Comparison of ENCODE assay signal across 23 mouse cellular contexts in the genomic region with DNA sequence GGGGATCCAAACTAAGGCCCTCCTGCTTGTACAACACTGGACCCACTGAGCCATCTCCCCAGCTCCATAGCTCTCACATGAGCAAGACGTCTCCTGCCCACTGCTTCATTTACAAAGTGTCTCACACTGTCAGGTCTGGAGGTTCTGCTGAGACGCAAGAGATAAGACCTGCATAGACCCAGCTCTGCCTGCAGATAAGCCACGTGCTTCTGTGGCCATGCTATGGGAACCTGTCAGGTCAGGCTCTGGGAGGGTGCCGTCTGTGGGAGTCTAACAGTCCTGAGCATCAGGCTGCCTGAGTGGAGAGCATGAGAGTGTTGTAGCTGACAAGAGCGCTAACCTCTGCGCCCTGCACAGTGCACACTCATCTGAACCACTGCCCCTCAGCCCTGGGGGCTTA. TPM values are rescaled to one million over a fixed set of nuclear protein-coding genes. Genes with fewer than 3 reads are reported as not detected.
A peak's percentile ranks its signal among the peaks of the same experiment; 100 is the strongest.
DNase-seq lines count a peak whose midpoint lies in the region; ATAC-seq and TF ChIP-seq lines count a peak whose summit lies in the region.
"Had no signal": no experiment of that assay in that cellular context is flagged by ENCODE, and none has a peak within 500 bp of the region (broad histone marks: within the 10 kb centered on the region; RNA-seq: fewer than 3 reads in every experiment).

No protein-coding gene starts in this region.

- H3K9me3 ChIP-seq in liver, embryonic 11.5 days (ENCODE audit: control insufficient read depth, low read length), result no peaks in the 10 kb centered on the region
- H3K9me3 ChIP-seq in liver, embryonic 15.5 days (replicated peaks), result no peaks in the 10 kb centered on the region
- H3K9me3 ChIP-seq in stomach, postnatal 0 days (ENCODE audit: control insufficient read depth, low read length), result no peaks in the 10 kb centered on the region
- H3K9me3 ChIP-seq in midbrain, embryonic 11.5 days (ENCODE audit: control insufficient read depth, low read length), result no peaks in the 10 kb centered on the region
- H3K9me3 ChIP-seq: embryonic facial prominence, embryonic 10.5 days; forebrain, embryonic 13.5 days; heart, embryonic 15.5 days had no signal

- no peak overlapping the region for H3K4me3 ChIP-seq in liver, embryonic 11.5 days (ENCODE audit: low read depth, low read length)
- no peak overlapping the region for H3K4me3 ChIP-seq in liver, embryonic 15.5 days (replicated peaks)
- no peak overlapping the region for H3K4me3 ChIP-seq in stomach, postnatal 0 days (ENCODE audit: low read depth, low read length)
- no peak overlapping the region for H3K4me3 ChIP-seq in midbrain, embryonic 11.5 days (ENCODE audit: low read depth, low read length)
- H3K4me3 ChIP-seq: embryonic facial prominence, embryonic 10.5 days; forebrain, embryonic 13.5 days; heart, adult 2 months; heart, embryonic 15.5 days had no signal

- 61% methylated on average over 6 of the region's 6 CpGs for WGBS in liver, embryonic 11.5 days
- 48% methylated on average over 6 of the region's 6 CpGs for WGBS in liver, embryonic 15.5 days (ENCODE audit: insufficient replicate concordance)
- 79% methylated on average over 6 of the region's 6 CpGs for WGBS in stomach, postnatal 0 days
- 94% methylated on average over 6 of the region's 6 CpGs for WGBS in midbrain, embryonic 11.5 days

- no peak overlapping the region; the same call in 1 of the 2 replicates for H3K27ac ChIP-seq in liver, embryonic 11.5 days (ENCODE audit: low read depth, low read length)
- no peak overlapping the region for H3K27ac ChIP-seq in liver, embryonic 15.5 days (replicated peaks)
- H3K27ac ChIP-seq in stomach, postnatal 0 days (replicated peaks), result no peak overlapping the region
- no peak overlapping the region for H3K27ac ChIP-seq in midbrain, embryonic 11.5 days (ENCODE audit: low read depth, low read length)
- H3K27ac ChIP-seq: embryonic facial prominence, embryonic 10.5 days; forebrain, embryonic 13.5 days; heart, adult 2 months; heart, embryonic 15.5 days; hindbrain, embryonic 14.5 days had no signal

- H3K4me2 ChIP-seq in liver, embryonic 11.5 days, result no peak overlapping the region
- no peak overlapping the region for H3K4me2 ChIP-seq in liver, embryonic 15.5 days
- no peak overlapping the region for H3K4me2 ChIP-seq in stomach, postnatal 0 days (replicated peaks; ENCODE audit: low read depth)
- no peak overlapping the region for H3K4me2 ChIP-seq in midbrain, embryonic 11.5 days
- H3K4me2 ChIP-seq: forebrain, embryonic 13.5 days; heart, embryonic 11.5 days; heart, embryonic 15.5 days; hindbrain, embryonic 14.5 days had no signal

- no peak for TF ChIP-seq EP300 in stomach, postnatal 0 days (optimal IDR thresholded peaks at IDR 0.05)

- no peak overlapping the region; the same call in 1 of the 2 replicates for H3K9ac ChIP-seq in liver, embryonic 11.5 days (ENCODE audit: low read depth, low read length)
- no peak overlapping the region for H3K9ac ChIP-seq in liver, embryonic 15.5 days
- H3K9ac ChIP-seq in stomach, postnatal 0 days (ENCODE audit: low read length), result no peak overlapping the region
- no peak overlapping the region for H3K9ac ChIP-seq in midbrain, embryonic 11.5 days (ENCODE audit: low read length)
- H3K9ac ChIP-seq: forebrain, embryonic 13.5 days; forebrain, postnatal 0 days; heart, embryonic 15.5 days; hindbrain, embryonic 14.5 days had no signal

- peak; percentile 35 for DNase-seq in testis, postnatal 10 days (ENCODE audit: low spot score)
- no peak for DNase-seq in testis, postnatal 14 days (ENCODE audit: low spot score)
- no peak for DNase-seq in liver, embryonic 11.5 days (ENCODE audit: low spot score)
- no peak for DNase-seq in stomach, postnatal 0 days (ENCODE audit: low spot score)
- DNase-seq in midbrain, embryonic 11.5 days (ENCODE audit: low spot score, missing footprints), result no peak
- DNase-seq: adrenal gland, adult 2 months; adrenal gland, postnatal 36 days; cerebellum, adult 18-20 months; cerebellum, adult 9-11 months; cerebellum, postnatal 36 days; forebrain, postnatal 0 days; gastrocnemius, postnatal 14 days; heart, adult 2 months; heart, postnatal 14 days had no signal

- peak; percentile 84 for ATAC-seq in liver, embryonic 11.5 days (replicated peaks; ENCODE audit: low FRiP score)
- peak; percentile 56 for ATAC-seq in liver, embryonic 15.5 days (ENCODE audit: insufficient read depth)
- 0 out of 2 replicates have a peak, but pooled peaks have one; percentile 16 for ATAC-seq in stomach, postnatal 0 days (ENCODE audit: low FRiP score, low TSS enrichment)
- ATAC-seq in inflammation-experienced regulatory T-cells, adult 6 months, result no peak
- no peak for ATAC-seq in megakaryocyte, adult 5-6 weeks (ENCODE audit: poor library complexity, severe bottlenecking)
- no peak for ATAC-seq in midbrain, embryonic 11.5 days (ENCODE audit: low FRiP score)
- ATAC-seq: forebrain, embryonic 13.5 days; forebrain, postnatal 0 days had no signal

- peaks cover 57% of the 10 kb centered on the region for H3K36me3 ChIP-seq in liver, embryonic 11.5 days (ENCODE audit: control insufficient read depth, insufficient read depth, low read length)
- H3K36me3 ChIP-seq in liver, embryonic 15.5 days (replicated peaks), result peaks cover 83% of the 10 kb centered on the region
- peaks cover 41% of the 10 kb centered on the region for H3K36me3 ChIP-seq in stomach, postnatal 0 days (ENCODE audit: control insufficient read depth, insufficient read depth, low read length)
- H3K36me3 ChIP-seq in midbrain, embryonic 11.5 days (ENCODE audit: control insufficient read depth, insufficient read depth, low read length), result peaks cover 52% of the 10 kb centered on the region

- peaks cover 8% of the 10 kb centered on the region for H3K4me1 ChIP-seq in liver, embryonic 11.5 days (replicated peaks; ENCODE audit: control insufficient read depth, insufficient read depth, low read length)
- peaks cover 38% of the 10 kb centered on the region for H3K4me1 ChIP-seq in liver, embryonic 15.5 days (replicated peaks)
- no peaks in the 10 kb centered on the region for H3K4me1 ChIP-seq in stomach, postnatal 0 days (replicated peaks; ENCODE audit: control insufficient read depth, insufficient read depth)
- no peaks in the 10 kb centered on the region for H3K4me1 ChIP-seq in midbrain, embryonic 11.5 days (ENCODE audit: control insufficient read depth, insufficient read depth, low read length)
- H3K4me1 ChIP-seq: embryonic facial prominence, embryonic 10.5 days; heart, embryonic 15.5 days had no signal

- no peak for TF ChIP-seq CTCF in stomach, postnatal 0 days (IDR thresholded peaks at IDR 0.05; ENCODE audit: low read depth)

- H3K27me3 ChIP-seq in liver, embryonic 11.5 days (replicated peaks; ENCODE audit: control insufficient read depth, insufficient read depth, low read length), result no peaks in the 10 kb centered on the region
- H3K27me3 ChIP-seq in liver, embryonic 15.5 days, result no peaks in the 10 kb centered on the region
- H3K27me3 ChIP-seq in stomach, postnatal 0 days (ENCODE audit: control insufficient read depth, insufficient read depth, low read length), result no peaks in the 10 kb centered on the region
- H3K27me3 ChIP-seq in midbrain, embryonic 11.5 days (ENCODE audit: control insufficient read depth, insufficient read depth, low read length), result no peaks in the 10 kb centered on the region
- H3K27me3 ChIP-seq: CH12.LX; forebrain, embryonic 13.5 days; heart, embryonic 15.5 days had no signal

RNA-seq across cellular contexts. Expression of a gene that starts 26.7 kb away (rescaled TPM):
- polyA plus RNA-seq in liver, embryonic 11.5 days (2014; fragmentation: Nextera tagmentation; extraction: Ambion mirVana), result 20.0 and 20.9 TPM in 2 replicates
- 5.1 and 5.7 TPM in 2 replicates for polyA plus RNA-seq in liver, embryonic 15.5 days (2015; fragmentation: Nextera tagmentation; extraction: Ambion mirVana)
- 1.8 and 3.2 TPM in 2 replicates for polyA plus RNA-seq in stomach, postnatal 0 days (2015; fragmentation: Nextera tagmentation; extraction: Ambion mirVana)
- 1 to 10 TPM; 2.8 to 5.2 (median 4.1) TPM for polyA plus RNA-seq in inflammation-experienced regulatory T-cells, adult 6 months (2017; shearing (Covaris generic))
- 3.7 and 4.6 TPM in 2 replicates for total RNA-seq in megakaryocyte, adult 5-6 weeks (2015)
- 3.2 and 3.3 TPM in 2 replicates for total RNA-seq in megakaryocyte, adult 5-6 weeks (2017)
- polyA plus RNA-seq in midbrain, embryonic 11.5 days (2014; fragmentation: Nextera tagmentation; extraction: Ambion mirVana), result 11.1 and 12.6 TPM in 2 replicates

RNA-seq across cellular contexts. Expression of a gene that starts 27.0 kb away (rescaled TPM):
- 95.5 and 95.6 TPM in 2 replicates for polyA plus RNA-seq in liver, embryonic 11.5 days (2014; fragmentation: Nextera tagmentation; extraction: Ambion mirVana)
- polyA plus RNA-seq in liver, embryonic 15.5 days (2015; fragmentation: Nextera tagmentation; extraction: Ambion mirVana), result 64.4 and 78.6 TPM in 2 replicates
- 72.0 and 72.4 TPM in 2 replicates for polyA plus RNA-seq in stomach, postnatal 0 days (2015; fragmentation: Nextera tagmentation; extraction: Ambion mirVana)
- 1 to 10 TPM; 3.5 to 6.8 (median 4.5) TPM for polyA plus RNA-seq in inflammation-experienced regulatory T-cells, adult 6 months (2017; shearing (Covaris generic))
- 10.5 and 14.8 TPM in 2 replicates for total RNA-seq in megakaryocyte, adult 5-6 weeks (2015)
- 7.4 and 11.0 TPM in 2 replicates for total RNA-seq in megakaryocyte, adult 5-6 weeks (2017)
- 63.7 and 64.1 TPM in 2 replicates for polyA plus RNA-seq in midbrain, embryonic 11.5 days (2014; fragmentation: Nextera tagmentation; extraction: Ambion mirVana)

RNA-seq across cellular contexts. Expression of a gene that starts 28.4 kb away (rescaled TPM):
- 56.8 and 59.3 TPM in 2 replicates for polyA plus RNA-seq in liver, embryonic 11.5 days (2014; fragmentation: Nextera tagmentation; extraction: Ambion mirVana)
- polyA plus RNA-seq in liver, embryonic 15.5 days (2015; fragmentation: Nextera tagmentation; extraction: Ambion mirVana), result 18.1 and 18.3 TPM in 2 replicates
- polyA plus RNA-seq in stomach, postnatal 0 days (2015; fragmentation: Nextera tagmentation; extraction: Ambion mirVana), result 55.7 and 56.7 TPM in 2 replicates
- polyA plus RNA-seq in inflammation-experienced regulatory T-cells, adult 6 months (2017; shearing (Covaris generic)), result 10 to 100 TPM; 17.9 to 19.7 (median 18.3) TPM
- total RNA-seq in megakaryocyte, adult 5-6 weeks (2015), result 36.3 and 36.7 TPM in 2 replicates
- 72.7 and 83.1 TPM in 2 replicates for total RNA-seq in megakaryocyte, adult 5-6 weeks (2017)
- 282 and 288 TPM in 2 replicates for polyA plus RNA-seq in midbrain, embryonic 11.5 days (2014; fragmentation: Nextera tagmentation; extraction: Ambion mirVana)

Comparison
In these comparisons a context has a peak if more than half of its experiments do, and no peak if none do; other contexts are left out.
1. ATAC-seq: peak in liver, embryonic 11.5 days (single experiment), liver, embryonic 15.5 days (single experiment) and stomach, postnatal 0 days (single experiment); none in inflammation-experienced regulatory T-cells, adult 6 months (single experiment), megakaryocyte, adult 5-6 weeks (single experiment) and midbrain, embryonic 11.5 days (single experiment).